Mouse (Mus musculus) heart, postnatal 0 days (tissue): ENCODE measurements around the gene Rhebl1.

Source experiments
- CTCF ChIP-seq: IDR thresholded peaks from 2 replicates; pipeline ENCODE4 v1.5.1; 2016; ENCODE audit warnings: antibody characterized with exemption, control low read depth, low read depth
- EP300 ChIP-seq: IDR thresholded peaks from 2 replicates; pipeline ENCODE4 v1.6.1; 2016; ENCODE audit warnings: antibody characterized with exemption, low read depth

DNA sequence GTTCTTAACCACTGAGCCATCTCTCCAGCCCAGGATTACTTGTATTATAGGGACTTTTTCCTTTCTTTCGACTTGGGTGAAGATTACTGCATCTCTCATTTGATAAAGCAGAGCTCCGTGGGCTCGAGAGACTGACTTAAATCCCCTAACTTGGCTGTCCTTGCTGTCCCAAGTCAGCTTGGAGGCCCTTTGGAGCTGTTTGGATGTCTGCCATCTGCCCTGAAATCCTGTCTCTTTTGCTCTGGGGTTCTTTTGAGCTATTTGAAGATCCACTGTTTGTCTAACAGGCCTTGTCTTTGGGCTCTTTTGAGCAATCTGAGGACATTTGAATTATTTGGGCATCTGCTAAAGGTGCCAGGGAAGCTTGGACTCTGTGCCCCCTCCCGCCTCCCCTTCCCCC, 47.7 kb upstream of the Rhebl1 start:
- no peak for TF ChIP-seq EP300
- TF ChIP-seq CTCF, result no peak
